Mouse (Mus musculus): ENCODE results near the gene Slc25a25.
A peak's percentile ranks its signal among the peaks of the same experiment; 100 is the strongest.
"Not testable (repeated sequence)": the region's sequence is repeated elsewhere in the genome, so short reads cannot be mapped to it uniquely, and the experiment has no call there.

Slc25a25 gene

DNA sequence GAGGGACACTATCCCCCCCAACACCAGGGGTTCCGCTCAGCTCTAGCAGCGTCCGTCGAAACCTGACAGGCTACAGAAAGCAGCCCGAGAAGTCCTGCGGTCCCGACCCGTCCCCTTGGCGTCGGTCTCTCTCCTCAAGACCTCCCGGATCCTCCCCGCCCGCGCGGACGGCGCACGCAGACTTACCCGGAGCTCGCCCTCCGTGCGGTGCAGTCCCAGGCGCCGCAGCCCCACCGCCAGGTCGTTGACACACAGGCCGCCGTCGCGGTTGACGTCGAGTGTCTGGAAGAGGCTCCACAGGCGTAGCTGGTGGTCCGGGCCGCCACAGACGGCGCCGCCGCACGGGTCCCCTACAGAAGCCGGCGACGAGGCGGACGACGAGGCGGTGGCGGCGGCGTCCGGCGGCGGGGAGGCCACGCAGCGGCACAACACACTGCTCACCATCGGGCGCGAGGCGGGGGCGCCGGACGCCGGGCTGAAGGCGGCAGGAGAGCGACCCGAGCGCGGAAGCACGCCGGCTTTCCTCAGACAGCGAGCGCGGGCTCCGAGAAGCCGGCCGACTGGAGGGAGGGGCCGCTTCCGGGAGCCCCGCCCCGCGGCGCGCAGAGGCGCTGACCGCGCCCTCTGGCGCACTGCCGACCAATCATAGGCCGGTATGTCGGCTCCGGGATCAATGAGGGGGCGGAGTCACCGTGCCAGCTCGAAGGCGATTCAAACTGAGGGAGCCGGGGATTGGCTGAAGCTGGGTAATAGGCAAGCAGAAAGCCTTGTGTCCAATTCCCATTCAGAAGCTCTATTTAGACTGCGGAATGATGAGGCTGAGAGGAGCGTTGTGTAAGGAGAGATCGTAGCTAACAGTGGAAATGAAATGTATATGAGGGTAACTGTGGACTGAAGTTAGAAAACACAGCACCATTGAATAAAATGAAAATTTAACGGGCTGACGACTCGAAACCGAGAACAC is at the start of gene Slc25a25:
Gene Slc25a25, minus strand, starts transcription at position 565 of the 964 bp plus-strand sequence.
- peak; percentile 99 for DNase-seq (ENCODE audit: low spot score)

- DNase-seq (ENCODE audit: low spot score) = no peak
Measured at GRCm38 (mm10) chr2:32500461-32500860, 49.2 kb upstream of the Slc25a25 start.

- no peak for DNase-seq (ENCODE audit: low spot score)
Measured at GRCm38 (mm10) chr2:32499365-32499764, 48.1 kb upstream of the Slc25a25 start.

DNA sequence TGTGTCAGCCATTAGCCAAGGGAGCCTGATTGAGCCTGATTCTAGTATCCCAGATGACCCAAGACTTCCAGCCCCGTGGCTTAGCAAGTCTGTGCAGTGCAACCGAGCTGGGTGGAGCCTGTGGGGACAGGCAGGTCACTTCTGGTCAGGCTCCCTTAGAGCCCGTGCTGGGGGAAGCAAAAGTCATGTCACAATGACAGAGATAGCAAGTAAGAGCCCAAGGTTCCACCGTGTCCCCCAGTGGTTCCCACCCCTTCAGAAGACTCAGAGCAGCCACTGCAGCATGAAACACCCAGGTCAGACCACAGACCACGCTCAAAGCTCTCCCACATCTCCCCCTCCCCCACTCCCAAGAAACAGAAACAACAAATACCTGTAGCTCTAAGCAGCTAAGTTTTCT is 44.9 kb upstream of the Slc25a25 start:
- DNase-seq (ENCODE audit: low spot score) = no peak

DNA sequence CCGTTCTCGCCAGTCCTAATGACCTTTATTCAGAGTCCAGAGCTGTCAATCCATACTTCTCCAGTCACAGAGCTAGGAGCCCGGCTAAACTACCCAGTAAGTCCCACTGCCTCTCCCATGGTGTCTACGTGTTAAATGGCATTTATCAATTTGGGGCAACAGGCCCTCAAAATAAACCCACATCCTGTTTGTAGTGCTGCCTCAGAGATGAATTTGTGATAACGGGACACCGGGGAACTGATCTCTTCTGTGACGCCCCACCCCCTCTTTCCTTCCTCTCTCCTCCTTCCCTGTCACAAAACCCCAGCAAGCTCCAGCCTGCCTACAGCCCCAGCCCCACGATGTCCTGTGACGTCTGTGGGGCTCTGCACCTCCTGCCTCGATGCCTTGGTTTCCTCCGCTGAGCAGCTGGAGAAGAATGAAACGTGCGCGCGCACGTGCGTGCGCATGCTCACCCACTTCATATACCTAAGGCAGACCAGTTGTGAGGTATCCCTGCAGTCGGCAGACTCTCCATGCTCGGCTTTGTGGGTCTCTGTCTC is 44.0 kb upstream of the Slc25a25 start:
- DNase-seq (ENCODE audit: low spot score) = no peak

DNA sequence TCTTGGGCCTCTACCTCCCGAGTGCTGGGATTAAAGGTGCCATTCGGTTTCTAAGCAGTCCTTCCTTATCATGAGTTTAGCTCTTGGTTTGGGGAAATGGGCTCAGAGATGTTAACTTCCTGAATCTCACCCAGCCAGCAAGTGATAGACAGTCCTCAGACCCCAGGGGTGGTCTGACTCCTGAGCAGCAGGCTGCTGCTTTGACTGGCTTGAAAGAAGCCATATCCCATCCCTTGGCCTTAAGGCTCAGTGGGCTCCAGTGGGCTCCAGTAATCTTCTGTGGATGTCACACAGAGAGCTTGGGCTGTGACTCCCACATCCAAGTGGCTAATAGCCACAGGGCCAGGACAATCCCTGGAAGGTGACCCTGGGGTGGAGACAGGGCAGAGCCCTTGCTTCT is 43.3 kb upstream of the Slc25a25 start:
- no peak for DNase-seq (ENCODE audit: low spot score)

DNA sequence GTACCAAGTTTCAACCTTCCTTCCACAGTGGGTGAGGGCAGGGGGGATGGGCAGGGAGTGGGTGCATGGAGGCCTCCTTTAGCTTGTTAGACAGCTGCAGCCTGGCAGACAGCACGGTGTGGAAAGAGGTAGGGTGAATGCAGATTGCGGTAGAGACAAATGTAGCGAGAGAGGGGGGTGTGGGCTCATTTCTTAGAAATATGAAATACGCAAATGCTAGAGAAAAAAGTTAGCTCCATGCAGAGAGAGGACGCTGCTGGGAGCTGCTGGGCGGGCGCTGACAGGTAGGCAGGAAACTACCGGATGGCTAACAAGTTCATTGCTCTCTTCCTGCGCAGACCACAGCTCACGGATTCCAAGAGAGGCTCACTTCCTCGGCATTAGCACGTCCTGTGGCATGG is 42.1 kb upstream of the Slc25a25 start:
- DNase-seq (ENCODE audit: low spot score) = no peak

DNA sequence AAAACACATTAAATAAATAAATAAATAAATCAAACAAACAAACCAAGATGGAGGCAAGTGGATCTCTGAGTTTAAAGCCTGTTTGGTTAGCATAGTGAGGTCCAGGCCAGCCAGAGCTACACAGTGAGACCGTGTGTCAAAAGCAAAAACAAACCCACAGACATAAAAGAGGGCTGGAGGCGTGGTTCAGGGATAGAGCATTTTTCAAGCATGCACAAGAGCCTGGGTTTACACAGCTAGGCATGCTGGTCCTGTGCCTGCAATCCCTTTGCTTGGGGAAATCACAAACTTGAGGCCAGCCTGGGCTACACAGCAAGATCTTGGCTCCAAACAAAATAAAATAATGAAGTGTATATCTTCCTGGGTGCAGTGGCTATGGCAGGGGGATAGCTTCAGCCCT is 41.4 kb upstream of the Slc25a25 start:
- DNase-seq (ENCODE audit: low spot score) = no peak

DNA sequence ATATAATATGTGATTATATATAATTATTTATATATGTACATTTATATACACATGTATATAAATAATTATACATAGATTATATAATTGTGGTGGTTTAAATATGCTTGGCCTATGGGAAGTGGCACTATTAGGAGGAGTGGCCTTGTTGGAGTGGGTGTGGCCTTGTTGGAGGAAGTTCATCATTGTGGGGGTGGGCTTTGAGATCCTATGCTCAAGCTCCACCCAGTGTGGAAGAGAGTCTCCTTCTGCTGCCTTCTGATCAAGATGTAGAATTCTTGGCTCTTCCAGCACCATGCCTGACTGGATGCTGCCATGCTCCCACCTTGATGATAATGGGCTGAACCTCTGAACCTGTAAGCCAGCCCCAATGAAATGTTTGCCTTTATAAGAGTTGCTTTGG is 39.5 kb upstream of the Slc25a25 start:
- DNase-seq (ENCODE audit: low spot score) = not testable (repeated sequence)

DNA sequence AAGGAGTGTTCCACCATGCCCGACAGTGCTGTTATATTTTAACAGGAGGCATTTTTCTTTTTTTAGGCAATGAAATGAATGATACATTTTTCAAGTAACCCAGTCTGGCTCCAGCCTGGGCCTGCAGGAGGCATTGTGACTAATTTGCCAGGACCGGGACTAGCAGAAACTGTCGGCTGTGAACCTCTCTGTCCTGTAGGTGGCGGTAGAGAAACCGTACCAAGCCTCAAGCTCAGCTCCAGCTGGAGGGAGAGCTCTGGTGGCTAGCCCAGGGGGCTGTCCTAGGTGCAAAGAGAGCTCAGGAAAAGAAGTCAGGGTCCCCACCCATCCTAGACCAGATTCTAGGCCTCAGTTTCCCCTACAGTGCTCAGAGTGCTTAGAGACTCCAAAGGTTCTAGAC is 37.4 kb upstream of the Slc25a25 start:
- DNase-seq (ENCODE audit: low spot score) = peak; percentile 85

DNA sequence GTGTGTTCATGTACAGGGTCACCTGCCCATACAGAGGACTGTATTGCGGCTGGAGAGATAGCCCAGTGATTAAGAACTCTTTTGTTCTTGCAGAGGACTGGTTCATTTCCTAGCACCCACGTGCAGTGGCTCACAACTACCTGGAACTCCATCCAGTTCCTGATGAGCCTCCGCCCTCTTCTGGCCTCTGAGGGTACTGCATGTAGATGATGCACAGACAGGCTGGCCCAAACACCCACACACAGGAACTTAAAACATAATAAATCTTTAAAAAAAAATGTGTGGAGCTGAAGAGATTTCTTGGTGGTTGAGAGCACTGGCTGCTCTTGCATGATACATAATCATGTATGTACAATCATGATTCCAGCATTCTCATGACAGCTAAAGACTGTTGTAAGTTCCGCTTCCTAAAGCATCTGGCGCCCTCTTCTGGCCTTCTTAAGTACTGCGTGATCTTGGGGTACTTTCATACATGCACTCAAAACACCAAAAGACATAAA is 35.9 kb upstream of the Slc25a25 start:
- DNase-seq (ENCODE audit: low spot score) = peak; percentile 97

GRCm38 (mm10) chr2:32486155-32486554 is 34.9 kb upstream of the Slc25a25 start:
- DNase-seq (ENCODE audit: low spot score) = no peak

GRCm38 (mm10) chr2:32485751-32486150 is 34.5 kb upstream of the Slc25a25 start:
- DNase-seq (ENCODE audit: low spot score) = no peak

DNA sequence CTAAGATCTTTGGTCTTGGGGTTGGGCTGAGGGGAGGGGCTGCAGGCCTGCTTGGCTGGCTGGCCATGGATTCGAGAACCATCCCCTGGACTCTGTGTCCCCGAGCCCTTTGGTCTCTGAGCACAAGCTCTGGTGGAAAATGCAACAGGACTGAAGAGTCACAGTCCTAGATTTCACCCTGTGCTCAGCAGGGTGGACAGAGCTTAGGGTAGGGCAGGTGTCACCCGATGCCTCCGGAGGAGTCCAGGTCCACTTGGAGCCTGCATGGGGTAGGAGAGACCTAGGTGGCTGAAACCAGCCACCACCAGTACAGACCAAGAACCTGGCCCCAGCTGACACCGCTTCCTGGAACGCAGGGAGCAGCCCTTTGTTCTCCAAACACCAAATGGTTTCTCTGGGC is 33.7 kb upstream of the Slc25a25 start:
- no peak for DNase-seq (ENCODE audit: low spot score)

DNA sequence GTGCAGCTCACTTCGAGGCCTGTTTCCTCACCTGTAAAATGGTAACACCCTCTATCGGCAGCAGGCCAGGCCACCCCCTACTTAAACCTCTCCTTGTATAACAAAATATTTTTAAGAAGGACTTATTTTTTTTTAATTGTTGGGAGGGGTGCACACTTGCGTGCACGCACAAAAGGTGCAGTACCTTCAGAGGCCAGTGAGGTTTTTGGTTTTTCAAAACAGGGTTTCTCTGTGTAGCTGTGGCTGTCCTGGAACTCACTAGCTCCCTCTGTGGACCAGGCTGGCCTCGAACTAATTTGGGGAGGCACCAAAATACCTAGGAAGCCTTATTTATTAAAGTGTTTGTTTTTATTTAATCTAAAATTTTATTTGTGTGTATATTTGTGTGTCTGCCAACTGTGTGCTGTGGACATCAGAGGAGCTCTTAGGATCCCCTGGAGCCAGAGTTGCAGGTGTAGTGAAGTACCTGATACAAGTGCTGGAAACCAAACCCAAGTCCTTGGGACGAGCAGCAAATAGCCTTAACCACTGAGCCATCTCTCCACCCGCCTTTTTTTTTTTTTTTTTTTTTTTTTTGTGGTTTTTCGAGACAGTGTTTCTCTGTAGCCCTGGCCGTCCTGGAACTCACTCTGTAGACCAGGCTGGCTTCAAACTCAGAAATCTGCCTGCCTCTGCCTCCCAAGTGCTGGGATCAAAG is 32.1 kb upstream of the Slc25a25 start:
- DNase-seq (ENCODE audit: low spot score) = no peak

GRCm38 (mm10) chr2:32482351-32482750 is 31.1 kb upstream of the Slc25a25 start:
- no peak for DNase-seq (ENCODE audit: low spot score)

DNA sequence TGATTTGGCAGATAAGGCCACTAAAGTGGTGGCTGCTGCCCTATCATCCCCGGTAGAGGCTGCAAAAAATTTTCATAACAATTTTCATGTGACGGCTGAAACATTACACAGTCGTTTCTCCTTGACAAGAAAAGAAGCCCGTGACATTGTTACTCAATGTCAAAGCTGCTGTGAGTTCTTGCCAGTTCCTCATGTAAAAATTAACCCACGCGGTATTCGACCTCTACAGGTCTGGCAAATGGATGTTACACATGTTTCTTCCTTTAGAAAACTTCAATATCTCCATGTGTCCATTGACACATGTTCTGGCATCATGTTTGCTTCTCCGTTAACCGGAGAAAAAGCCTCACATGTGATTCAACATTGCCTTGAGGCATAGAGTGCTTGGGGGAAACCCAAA is 24.1 kb upstream of the Slc25a25 start:
- not testable (repeated sequence) for DNase-seq (ENCODE audit: low spot score)

DNA sequence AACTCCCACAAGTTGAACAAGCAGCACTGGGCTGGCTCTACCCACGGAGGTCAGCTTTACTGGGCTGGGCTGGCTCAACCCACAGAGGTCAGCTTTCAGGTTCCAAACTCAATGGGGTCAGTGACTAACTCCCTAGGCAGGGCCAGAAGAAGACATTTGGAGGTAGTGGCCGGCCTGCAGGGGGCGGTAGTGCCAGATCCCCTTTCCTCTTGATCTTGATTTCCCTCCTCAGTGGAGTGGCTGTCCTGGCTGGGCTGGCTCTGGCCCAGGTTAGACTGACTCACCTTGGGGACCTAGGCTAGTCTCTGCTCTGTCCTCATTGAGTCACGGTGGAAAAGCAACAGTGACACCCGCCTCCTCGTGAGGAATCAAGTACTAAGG is 20.4 kb upstream of the Slc25a25 start:
- DNase-seq (ENCODE audit: low spot score) = peak; percentile 61

DNA sequence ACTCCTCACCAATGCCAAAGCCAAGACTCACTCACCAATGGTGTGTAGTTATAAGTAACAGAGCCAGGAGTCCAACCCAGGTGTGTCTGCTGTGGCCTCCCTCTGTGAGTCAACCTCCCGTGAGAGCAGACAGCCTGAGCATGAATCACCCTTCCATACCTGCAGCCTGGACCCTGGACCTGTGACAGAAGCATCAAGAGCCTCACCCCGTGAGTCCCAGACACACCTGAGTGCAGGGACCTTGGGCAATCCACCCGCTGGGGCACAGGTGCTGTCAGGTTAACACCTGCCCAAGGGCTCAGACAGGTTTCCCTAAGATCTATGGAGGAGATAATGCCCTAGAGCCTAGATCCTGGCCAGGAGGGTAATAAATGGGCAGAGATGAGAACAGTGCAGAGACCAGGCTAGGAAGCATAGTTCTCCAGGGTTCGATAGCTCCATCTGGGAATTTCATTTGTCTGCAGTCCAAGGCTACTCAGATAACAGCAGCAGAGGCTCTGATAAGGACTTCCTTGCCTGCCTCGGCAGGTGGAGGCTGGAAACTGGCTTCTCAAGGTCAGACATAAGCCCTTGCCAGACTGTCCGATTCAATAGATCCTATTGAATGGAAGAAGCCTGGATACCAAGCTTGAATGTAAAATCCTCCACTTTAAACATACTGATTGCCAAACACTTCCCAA is 19.9 kb upstream of the Slc25a25 start:
- DNase-seq (ENCODE audit: low spot score) = no peak

DNA sequence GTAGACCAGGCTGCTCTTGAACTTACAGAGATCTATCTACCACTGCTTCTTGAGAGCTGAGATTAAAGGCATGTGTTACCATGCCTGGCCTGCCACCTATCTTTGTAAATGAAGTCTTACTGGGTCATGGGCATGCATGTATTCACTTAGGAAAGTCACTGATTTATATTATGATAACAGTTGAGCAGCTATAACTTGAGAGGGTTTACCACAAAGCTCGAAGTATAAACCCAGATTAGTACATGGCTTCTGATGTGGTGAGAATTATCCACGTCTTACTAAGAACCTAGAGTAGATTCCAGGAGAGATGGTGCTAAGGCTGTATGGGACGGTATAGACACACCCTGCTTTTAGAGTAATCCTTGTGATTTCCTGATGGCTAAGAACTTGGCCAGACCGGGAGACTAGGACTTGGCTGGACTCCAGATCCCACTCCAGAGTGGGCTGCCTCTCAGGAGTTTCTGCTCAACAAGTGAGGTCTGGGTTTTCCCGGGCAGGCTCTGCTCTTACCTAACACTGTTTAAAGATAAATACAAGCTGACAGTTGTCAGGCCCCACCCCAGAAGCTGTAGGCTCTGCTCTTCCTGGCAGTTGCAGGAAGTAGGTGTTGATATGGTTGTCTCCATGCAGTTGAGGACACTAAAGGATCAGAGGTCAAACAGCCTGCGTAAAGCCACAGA is 13.1 kb upstream of the Slc25a25 start:
- DNase-seq (ENCODE audit: low spot score) = no peak

GRCm38 (mm10) chr2:32463773-32464172 is 12.5 kb upstream of the Slc25a25 start:
- DNase-seq (ENCODE audit: low spot score) = no peak

DNA sequence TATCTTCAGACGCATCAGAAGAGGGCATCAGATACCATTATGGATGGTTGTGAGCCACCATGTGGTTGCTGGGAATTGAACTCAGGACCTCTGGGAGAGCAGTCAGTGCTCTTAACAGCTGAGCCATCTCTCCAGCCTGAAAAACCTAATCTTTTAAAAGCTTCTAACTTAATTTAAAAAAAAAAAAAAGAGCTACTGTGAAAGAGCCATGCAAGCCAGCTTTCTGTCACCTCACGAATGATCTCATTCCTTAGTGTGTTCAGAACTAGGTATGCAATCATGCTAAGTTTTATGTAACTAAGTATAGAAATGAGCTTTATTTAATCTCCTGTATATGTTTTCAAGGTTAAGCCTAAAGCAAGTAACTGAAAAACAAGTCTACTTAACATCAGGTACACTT is 8.4 kb upstream of the Slc25a25 start:
- DNase-seq (ENCODE audit: low spot score) = no peak
